Mouse (Mus musculus) gastrocnemius, postnatal 14 days (tissue): Measurements from ENCODE around the gene Gm9376. TPM values are rescaled to one million over a fixed set of nuclear protein-coding genes. Genes with fewer than 3 reads are reported as not detected.

Experiments used
- DNase-seq: peaks from one replicate; pipeline ENCODE4 v3.0.0; 2021; ENCODE audit warnings: mixed read lengths
- intact Hi-C: fragments of 180-260 bp; cut with DNase I; formaldehyde crosslinking; loops from one replicate; pipeline ENCODE4 v1.15.1; 2025; ENCODE audit warnings: low total_unique reads
- microRNA-seq, 2 experiments: library from miRNA; unstranded; fragments of <30 nt; microRNA quantifications; one replicate each; pipeline ENCODE4 v1.2.0; 2021
- total RNA-seq, 2 experiments: library from RNA; stranded (reverse); gene quantifications; 2 replicates each; pipeline ENCODE4 v1.2.3; 2021

Gm9376 gene
- total RNA-seq, 2 experiments from 2014 or later, result not detected

DNA sequence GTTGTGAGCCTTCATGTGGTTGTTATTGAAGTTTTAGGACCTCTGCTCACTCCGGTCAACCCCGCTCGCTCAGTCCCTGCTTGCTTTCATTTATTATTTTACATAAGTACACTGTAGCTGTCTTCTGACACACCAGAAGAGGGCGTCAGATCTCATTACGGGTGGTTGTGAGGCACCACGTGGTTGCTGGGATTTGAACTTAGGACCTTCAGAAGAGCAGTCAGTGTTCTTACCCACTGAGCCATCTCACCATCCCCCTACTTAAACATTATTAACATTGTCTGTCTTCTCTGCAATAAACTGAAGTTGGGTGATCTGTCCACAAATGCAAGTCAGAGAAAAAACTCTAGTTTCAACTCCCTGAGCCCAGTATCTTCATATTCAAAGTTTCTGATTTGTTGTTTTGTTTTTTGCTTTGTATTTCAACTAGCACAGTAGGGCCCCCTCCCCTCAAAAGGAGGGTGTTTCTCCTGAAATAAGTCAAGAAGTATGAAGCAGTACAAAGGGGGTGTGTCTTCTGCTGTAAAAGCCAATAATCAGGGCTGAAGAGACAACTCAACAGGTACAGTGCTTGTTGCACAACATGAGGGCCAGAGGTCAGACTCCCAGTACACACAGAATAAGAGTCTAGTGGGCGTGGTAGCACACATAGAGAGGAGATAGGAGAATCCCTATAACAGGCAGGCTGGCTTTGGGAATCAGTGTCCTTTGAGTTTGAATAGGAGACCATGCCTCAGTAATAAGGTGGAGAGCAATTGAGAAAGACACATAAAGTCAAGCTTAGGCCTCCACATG, 11.1 kb downstream of the Gm9376 start:
- DNase-seq, result no peak
- intact Hi-C loops, result no loop called here

DNA sequence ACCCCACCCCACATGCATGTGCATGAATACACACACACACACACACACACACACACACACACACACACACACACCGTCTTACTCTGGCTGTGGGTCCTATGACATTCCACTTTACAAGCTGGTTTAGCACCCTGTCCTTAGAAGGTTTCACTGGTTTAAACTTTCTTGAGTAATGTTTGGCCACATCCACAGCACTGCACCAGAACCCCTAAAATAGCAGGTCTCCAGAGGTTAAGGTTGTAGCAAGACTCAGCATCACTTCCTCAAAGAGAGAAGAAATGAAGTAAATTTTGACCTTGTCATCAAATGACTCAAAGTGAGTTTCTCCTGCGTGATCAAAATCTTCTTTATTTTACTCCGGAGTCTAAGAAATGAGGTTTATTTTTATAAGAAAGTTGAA, 15.5 kb downstream of the Gm9376 start:
- DNase-seq, result no peak
- intact Hi-C loops, result no loop called here

DNA sequence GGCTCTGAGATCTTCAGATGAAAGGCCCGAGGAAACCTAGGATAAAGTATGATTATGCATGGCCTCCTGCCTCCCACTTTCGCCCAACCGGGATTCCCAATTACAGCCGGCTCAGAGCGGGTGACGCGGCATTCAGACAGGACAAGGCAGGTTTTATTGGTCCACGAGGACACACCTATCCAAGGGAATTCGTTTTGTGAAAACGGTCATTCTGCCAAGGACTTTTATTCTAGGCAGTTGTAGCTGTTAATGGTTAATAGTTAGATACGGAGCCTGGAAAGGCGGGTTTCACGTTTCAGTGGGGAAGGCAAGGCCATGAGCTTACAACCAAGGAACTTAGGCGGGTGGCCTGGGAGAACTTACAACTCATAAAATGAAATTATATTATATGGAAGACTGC, 16.2 kb downstream of the Gm9376 start:
- DNase-seq, result no peak
- intact Hi-C loops, result no loop called here

DNA sequence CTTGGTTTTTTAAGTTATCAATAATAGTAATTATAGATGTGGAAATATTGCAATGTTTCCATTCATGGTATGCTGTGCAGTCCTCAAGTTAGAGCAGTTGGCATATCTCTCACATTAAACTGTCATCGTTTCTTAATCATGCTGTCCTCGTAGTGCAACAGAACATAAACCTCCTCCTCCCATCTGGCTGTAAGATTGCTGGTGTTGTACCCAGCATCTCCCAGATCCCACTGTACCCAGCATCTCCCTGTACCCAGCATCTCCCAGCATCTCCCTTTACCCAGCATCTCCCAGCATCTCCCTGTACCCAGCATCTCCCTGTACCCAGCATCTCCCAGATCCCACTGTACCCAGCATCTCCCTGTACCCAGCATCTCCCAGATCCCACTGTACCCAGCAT, 19.3 kb downstream of the Gm9376 start:
- no peak for DNase-seq

DNA sequence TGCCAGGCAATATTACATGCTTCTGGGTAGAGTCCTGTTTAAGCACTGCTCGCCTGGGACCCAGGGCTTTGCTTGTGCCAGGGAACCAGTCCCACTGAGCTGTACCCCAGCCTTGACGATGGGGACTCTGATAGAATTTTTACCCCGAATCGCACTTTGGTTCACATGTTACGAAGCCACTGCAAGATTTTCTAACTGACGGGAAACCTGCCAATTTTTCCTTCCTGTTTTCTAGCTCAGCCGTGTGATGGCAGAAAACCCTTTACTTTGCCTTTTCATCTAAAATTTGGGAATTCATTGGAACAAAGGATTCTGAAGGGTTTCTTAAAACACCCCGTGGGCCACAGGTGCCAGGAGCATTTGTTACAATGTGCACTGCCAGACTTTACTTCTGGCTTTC, 22.4 kb downstream of the Gm9376 start:
- no peak for DNase-seq
- intact Hi-C loops, result no loop called here

More for the DNA sequence above, 19.3 kb downstream of the Gm9376 start:
- intact Hi-C loops, result no loop called here

DNA sequence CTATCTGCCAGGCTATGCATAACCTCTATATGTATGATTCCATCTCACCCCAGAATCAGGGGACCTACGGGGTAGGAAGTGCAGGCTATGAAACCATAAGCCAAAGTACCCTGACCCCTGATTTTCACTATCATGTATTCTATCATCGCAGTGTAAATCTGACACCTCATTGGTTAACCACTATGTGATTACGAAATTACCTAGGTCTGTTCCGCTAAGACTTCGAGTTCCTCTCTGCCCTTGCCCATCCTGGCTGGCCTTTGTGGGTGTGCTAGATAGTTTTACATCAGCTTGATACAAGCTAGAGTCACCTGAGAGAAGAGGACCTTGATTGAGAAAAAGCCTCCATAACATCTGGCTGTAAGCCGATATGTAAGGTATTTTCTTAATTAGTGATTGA, 23.2 kb downstream of the Gm9376 start:
- intact Hi-C loops, result no loop called here
- no peak for DNase-seq

DNA sequence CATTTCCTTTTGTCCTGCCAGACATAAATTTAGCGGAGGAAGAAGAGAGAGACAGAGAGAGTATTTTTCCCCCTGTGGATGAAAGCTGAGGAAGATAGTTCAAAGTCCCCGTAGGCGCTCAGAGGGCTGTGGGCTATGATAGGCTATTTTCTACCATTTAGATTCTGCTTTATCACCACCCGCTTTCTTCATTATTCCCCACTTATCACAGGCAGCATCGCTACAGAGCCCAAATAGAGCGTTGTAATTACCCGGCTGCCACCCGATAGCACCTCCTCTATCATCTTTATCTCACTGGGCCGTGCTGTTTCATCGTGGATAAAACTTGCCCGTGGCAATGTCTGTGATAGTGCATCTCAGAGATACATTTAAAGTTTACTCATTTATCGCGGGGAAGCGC, 35.8 kb downstream of the Gm9376 start:
- DNase-seq, result no peak
- intact Hi-C loops, result no loop called here

DNA sequence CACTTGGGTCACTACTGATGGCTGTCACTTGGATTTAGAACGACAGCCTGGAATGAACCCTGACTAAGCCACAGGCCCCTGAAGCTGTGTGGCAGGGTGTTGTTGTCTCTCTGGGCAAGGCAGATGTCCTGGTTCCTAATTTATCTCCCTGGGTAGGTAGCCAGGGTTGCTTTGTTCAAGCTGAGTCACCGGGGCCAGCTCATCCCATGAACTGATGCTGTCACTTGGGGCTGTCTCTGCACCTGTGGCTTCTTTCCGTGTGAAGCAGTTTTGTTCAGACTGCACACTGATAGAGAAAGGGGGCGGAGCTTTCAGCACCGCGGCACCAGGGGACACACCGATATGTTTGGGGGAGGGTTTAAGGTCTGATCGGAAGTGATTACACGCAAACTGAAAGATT, 37.8 kb downstream of the Gm9376 start:
- intact Hi-C loops, result no loop called here
- no peak for DNase-seq

DNA sequence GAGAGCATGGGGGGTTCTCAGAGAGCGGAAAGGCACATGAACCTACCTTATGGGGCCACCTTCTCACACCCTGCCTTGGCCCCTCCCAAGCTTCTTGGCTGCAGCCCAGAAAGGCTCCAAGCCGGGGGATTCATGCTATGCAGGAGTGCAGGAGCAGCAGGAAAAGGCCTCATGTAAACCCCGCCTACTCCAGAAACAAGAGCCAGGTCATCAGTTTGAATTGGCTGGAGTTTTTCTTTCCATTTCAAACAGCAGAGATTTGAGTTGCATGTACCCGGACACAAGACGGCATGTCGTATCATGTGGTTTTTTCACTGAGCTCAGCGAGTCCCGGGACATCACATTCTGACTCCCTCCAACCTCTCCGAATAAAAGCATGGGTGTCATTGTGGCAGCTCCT, 39.2 kb downstream of the Gm9376 start:
- no peak for DNase-seq
- intact Hi-C loops, result no loop called here

DNA sequence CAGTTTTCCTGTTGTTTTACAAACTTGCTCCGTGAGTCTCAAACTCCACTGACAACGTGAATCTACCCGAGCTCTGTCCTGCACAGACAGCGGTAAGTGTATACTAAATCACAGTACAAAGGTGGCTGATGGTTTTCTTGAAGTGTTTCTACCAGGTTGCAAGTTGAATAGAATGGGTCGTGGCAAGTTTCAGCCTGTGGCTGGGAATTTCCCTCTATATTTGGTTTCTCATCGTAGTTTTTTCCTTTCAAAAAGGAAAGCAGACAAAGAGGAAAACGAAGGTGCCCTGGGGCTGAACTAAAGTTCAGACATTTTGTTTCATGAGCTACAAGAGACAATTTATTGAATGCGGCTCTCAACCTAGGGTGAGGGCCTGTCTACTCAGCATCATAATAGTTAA, 40.3 kb downstream of the Gm9376 start:
- intact Hi-C loops, result no loop called here

DNA sequence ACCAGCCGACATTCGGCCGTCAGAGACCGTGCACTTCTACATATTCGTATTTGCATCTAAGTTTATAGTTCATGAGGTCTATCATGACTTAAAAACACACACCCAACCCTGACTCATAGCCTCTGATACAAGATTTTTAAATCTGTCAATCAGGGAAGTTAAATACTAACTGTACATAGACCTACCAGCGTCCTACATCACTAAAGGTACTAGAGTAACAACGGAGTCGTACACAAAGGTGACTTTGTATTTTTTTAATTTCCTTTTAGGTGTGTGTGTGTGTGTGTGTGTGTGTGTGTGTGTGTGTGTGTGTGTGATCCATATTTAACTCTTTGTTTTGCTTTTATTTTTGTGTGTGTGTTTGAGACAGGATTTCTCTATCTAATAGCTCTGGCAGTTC, 44.9 kb downstream of the Gm9376 start:
- no peak for DNase-seq
- intact Hi-C loops, result no loop called here

More for the DNA sequence above, 40.3 kb downstream of the Gm9376 start:
- DNase-seq, result no peak

DNA sequence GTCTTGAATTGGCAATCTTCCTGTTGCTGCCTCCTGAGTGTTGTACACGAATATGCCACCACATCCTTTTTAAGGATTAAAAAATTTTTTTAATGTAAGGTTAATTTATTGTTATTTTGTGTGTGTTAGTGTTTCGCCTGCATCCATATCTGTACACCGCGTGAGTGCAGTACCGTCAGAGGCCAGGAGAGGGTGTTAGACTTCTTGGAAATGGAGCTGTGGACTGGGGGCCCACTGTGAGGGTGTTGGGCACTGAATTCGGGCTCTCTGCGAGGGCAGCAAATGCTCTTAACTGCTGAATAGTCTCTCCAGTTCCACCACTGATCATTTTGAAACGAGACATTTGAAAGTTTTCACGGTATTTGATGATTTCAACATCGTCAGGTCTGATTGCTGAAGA, 45.9 kb downstream of the Gm9376 start:
- no peak for DNase-seq
- intact Hi-C loops, result no loop called here

DNA sequence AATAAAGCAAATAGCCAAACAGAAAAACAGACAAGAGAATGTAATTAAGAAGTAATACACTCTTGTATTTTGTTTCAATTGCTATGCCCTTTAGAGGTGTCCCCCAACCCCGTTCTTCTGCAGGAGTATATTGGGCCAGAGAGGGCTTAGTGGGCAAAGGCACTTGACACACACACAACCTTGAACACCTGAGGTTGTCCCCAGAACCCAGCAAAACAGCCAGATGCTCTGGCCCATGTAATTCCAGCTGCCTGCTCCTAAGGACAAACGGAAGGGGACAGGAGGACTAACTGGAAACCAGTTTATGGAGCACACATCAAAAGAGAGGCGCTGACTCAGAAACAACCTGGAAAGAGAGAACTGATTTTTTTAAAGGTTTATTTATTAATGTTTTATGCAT, 47.2 kb downstream of the Gm9376 start:
- intact Hi-C loops, result no loop called here
- no peak for DNase-seq

DNA sequence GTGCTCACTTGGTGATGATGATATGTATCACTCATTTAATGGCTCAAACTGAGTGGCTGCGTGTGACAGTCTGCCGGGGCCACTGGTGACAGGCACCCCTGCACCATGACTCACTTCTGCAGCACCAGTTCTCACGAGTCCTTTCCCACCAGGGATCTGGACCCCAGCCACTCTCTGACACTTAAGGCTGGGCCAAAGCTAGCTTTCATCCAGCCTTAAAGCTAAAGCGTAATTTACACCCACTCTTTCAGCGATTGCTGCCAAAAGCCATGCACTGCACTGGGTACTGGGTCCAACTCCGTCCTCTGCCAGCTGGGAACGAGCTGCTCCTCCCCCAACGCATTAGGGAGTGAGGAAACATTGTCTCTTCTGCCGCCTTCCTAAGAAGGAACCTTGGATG, 50.5 kb downstream of the Gm9376 start:
- DNase-seq, result no peak
- intact Hi-C loops, result no loop called here

Small RNA genes within 50 kb of the gene (microRNA-seq; reads per million reads assigned to microRNA genes)
- gene Mir6241, result 0 reads per million in 2 experiments

Other genes starting within 250 kb of the Gm9376 start
- 1 to 10 TPM in 1 of 2 experiments, under 1 TPM in 1; 0.42 to 1.1 TPM for gene Dct, start 214.7 kb upstream of the Gm9376 start, total RNA-seq
- gene Tgds, start 134.2 kb upstream of the Gm9376 start, total RNA-seq, result 1 to 10 TPM; 5.5 to 7.0 TPM
- gene Gpr180, start 129.8 kb upstream of the Gm9376 start, total RNA-seq, result 10 to 100 TPM; 23.3 to 28.8 TPM
- gene Sox21, start 29.9 kb upstream of the Gm9376 start, total RNA-seq, result not detected